Mouse (Mus musculus) stomach, embryonic 14.5 days (tissue): ENCODE measurements around the gene Gm21973. TPM values are rescaled to one million over a fixed set of nuclear protein-coding genes. Genes with fewer than 3 reads are reported as not detected.

Source experiments
- ATAC-seq: fragments of 200-750 bp; cut with Nextera tagmentation; 2 replicates; pipeline ENCODE4 v1.8.0; 2017; ENCODE audit warnings: low read depth, moderate TSS enrichment; ENCODE audit not compliant: insufficient number of reproducible peaks, insufficient read depth, low FRiP score
- H3K27ac ChIP-seq: fragments of 300-500 bp; sonication (generic); 2 replicates; pipeline ENCODE4 v1.5.1; 2014; ENCODE audit warnings: mild to moderate bottlenecking, low read length, moderate library complexity, mixed read lengths
- H3K27me3 ChIP-seq: fragments of 300-500 bp; sonication (generic); 2 replicates; pipeline ENCODE4 v1.6.1; 2014; ENCODE audit warnings: low read length, control low read depth, mixed read lengths; ENCODE audit not compliant: control insufficient read depth, insufficient read depth
- H3K36me3 ChIP-seq: fragments of 300-500 bp; sonication (generic); 2 replicates; pipeline ENCODE4 v1.6.1; 2014; ENCODE audit warnings: mild to moderate bottlenecking, control low read depth, low read length, moderate library complexity, mixed read lengths; ENCODE audit not compliant: control insufficient read depth, insufficient read depth
- H3K4me1 ChIP-seq: fragments of 300-500 bp; sonication (generic); 2 replicates; pipeline ENCODE4 v1.6.1; 2014; ENCODE audit warnings: low read length, control low read depth, mixed read lengths; ENCODE audit not compliant: control insufficient read depth, insufficient read depth
- H3K4me2 ChIP-seq: fragments of 300-500 bp; sonication (generic); replicated peaks from 2 replicates; pipeline ENCODE4 v1.6.1; 2014; ENCODE audit warnings: low read depth, low read length, control low read depth
- H3K4me3 ChIP-seq: fragments of 300-500 bp; sonication (generic); 2 replicates; pipeline ENCODE4 v1.5.1; 2014; ENCODE audit warnings: low read depth, low read length, control low read depth
- H3K9ac ChIP-seq: fragments of 300-500 bp; sonication (generic); replicated peaks from 2 replicates; pipeline ENCODE4 v1.6.1; 2014; ENCODE audit warnings: low read depth, mild to moderate bottlenecking, control low read depth, low read length, moderate library complexity, mixed read lengths
- H3K9me3 ChIP-seq: fragments of 300-500 bp; sonication (generic); 2 replicates; pipeline ENCODE4 v1.6.1; 2016; ENCODE audit warnings: low read depth, low read length, control low read depth; ENCODE audit not compliant: control insufficient read depth
- WGBS: fragments of 180-500 bp; shearing (Covaris S2); extraction: QIAGEN DNeasy Blood & Tissue Kit; methylation state at CpG from one replicate; pipeline ENCODE4 v1.1.7; 2014; 5-methylcytosine and 5-hydroxymethylcytosine counted together
- polyA plus RNA-seq: library from polyadenylated mRNA; unstranded; fragments of >200 nt; fragmentation: Nextera tagmentation; extraction: Ambion mirVana; gene quantifications from 2 replicates; pipeline ENCODE4 v1.2.1, GENCODE M21; 2014

The Gm21973 gene
- polyA plus RNA-seq, 1 experiment from 2014 or later: not detected

DNA sequence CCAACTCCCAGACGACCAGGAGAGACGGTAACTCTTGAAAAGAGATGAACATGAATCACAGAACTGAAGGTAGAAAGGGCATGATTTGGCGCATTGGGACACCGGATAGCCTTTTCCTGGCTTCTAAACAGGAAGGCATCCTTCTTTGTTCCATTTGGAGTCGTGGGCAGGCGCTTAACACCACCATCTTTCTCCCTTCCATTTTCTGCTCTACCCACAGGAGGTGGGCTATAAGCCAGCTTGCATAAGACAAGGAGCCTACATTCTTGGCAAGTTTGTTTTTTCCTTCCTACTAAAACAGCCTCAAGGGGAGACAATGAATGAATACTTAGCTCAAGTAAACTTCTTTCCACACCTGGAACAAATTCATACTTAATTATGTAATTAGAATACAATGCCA lies 88.5 kb downstream of the Gm21973 start:
- Histone ChIP-seq H3K27ac (no peak overlapping the region), H3K27me3 (no peaks in the 10 kb centered on the region), H3K9me3 (no peaks in the 10 kb centered on the region), H3K4me2 (no peak overlapping the region), H3K4me3 (no peak overlapping the region), H3K4me1 (no peaks in the 10 kb centered on the region), H3K9ac (no peak overlapping the region), H3K36me3 (no peaks in the 10 kb centered on the region)
- no peak for ATAC-seq
- WGBS: 87% methylated on average over 6 of the region's 6 CpGs

DNA sequence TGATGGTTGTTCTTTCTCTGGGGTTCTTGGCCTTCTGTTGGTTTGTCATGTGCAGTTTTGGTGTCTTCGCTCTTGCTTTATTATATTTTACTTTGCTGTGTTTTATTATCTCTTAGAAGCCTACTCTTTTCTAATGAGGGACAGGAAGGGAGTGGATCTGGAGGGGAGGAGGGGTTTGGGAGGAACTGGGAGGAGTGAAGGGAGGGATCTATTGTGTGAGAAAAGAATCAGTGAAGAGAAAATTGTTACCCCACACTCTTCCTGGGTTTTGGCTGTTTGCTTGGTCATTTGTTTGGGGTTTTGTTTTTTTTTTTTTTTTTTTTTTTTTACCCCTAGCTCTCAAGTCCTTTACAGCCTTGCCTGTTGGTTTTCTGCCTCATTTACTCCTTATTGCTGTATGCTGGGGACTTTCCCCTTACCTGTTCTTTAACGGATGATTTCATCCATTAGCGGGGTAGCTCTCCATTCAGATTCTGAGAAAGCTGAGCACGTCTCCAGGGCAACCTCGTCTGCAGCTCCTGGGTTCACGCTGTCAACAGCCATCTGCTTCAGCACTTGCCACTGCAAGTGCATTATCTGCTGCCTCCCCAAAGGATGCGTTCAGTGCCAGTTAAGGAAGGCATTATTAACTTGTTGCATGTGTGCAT lies 96.1 kb downstream of the Gm21973 start:
- H3K4me3 ChIP-seq: no peak overlapping the region
- ATAC-seq: no peak
- H3K9ac ChIP-seq: no peak overlapping the region
- H3K36me3 ChIP-seq: no peaks in the 10 kb centered on the region
- no peaks in the 10 kb centered on the region for H3K4me1 ChIP-seq
- WGBS: 25% methylated on average over 7 of the region's 7 CpGs
- H3K4me2 ChIP-seq: no peak overlapping the region
- H3K27me3 ChIP-seq: no peaks in the 10 kb centered on the region
- H3K27ac ChIP-seq: no peak overlapping the region
- no peaks in the 10 kb centered on the region for H3K9me3 ChIP-seq

DNA sequence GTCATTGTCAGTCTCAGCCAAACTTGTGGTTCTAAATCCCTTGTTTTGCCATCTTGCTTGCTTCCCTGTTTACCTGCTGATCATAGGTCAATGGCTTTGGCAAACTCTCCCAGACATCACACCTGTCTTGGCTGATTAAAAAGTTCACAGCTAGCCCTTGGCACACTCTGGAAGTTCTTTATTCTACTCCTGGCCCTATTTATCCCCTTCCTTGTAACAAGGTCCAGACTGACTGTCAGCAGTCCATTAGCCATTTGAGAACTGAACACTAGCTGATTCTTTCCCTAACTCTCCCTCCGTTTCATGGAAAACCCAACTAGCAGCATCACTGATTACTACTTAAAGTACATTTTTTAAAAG lies 96.6 kb downstream of the Gm21973 start:
- Histone ChIP-seq H3K27me3 (no peaks in the 10 kb centered on the region), H3K27ac (no peak overlapping the region), H3K4me1 (no peaks in the 10 kb centered on the region), H3K9ac (no peak overlapping the region), H3K4me3 (no peak overlapping the region), H3K36me3 (no peaks in the 10 kb centered on the region), H3K9me3 (no peaks in the 10 kb centered on the region), H3K4me2 (no peak overlapping the region)
- WGBS: 74% methylated on average over 1 of the region's 1 CpGs
- no peak for ATAC-seq

Other genes with a start within 250 kb of the Gm21973 start
- gene Prlr, start 148.1 kb upstream of the Gm21973 start, polyA plus RNA-seq: 2.6 and 3.0 TPM in 2 replicates
- not detected in 2 replicates for gene Agxt2, start 33.2 kb downstream of the Gm21973 start, polyA plus RNA-seq
- 12.4 and 13.2 TPM in 2 replicates for gene Dnajc21, start 145.1 kb downstream of the Gm21973 start, polyA plus RNA-seq
- 107 and 118 TPM in 2 replicates for gene Brix1, start 160.6 kb downstream of the Gm21973 start, polyA plus RNA-seq
- 23.7 and 26.4 TPM in 2 replicates for gene Rad1, start 160.6 kb downstream of the Gm21973 start, polyA plus RNA-seq
- not detected in 2 replicates for gene Ttc23l, start 233.3 kb downstream of the Gm21973 start, polyA plus RNA-seq